Mouse (Mus musculus): ENCODE measurements at regions not wholly inside any gene's neighbourhood (a gene's known extent, or its start where the extent isn't known, plus 50 kb on each side); places are given as distances from the start of the nearest gene placed in this dataset.
A peak's percentile ranks its signal among the peaks of the same experiment; 100 is the strongest.

DNA sequence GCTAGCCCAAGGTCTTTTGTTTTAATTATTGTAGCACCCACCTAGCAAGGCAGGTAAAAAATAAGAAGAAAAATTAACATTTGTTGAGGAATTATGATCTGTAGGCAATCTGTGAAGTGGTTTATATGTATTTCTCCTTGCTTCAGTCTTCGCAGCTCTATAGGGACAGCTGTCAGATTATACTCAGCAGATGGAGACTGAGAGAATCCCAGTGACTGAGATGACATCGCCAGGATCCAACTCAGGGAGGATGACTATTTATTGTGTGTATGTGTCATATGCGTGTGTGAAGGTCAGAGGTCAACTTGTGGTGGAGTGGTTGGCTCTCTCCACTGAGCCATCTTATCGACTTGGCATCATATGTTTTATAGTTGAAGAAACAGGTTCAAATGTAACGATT lies 362.0 kb upstream of the Chd6 start:
- no peak for DNase-seq (ENCODE audit: inconsistent ontology term)

DNA sequence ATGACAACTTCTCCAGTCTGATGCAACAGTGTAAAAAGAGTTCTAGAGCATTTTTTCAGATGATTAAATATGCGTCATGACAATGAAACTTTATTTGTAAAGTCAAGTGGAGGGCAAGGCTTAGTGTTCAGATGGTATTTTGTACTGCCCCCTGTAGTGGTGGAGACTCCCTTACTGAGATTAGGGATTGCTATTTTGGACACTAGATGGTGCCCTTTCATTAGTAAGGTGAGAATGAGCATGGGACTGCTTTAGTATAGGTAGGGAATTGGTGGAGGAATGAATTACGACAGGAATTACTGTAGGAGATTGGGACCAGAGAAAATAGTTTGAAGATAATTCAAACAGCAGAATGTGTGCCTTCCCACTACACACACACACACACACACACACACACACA lies 361.1 kb upstream of the Chd6 start:
- peak; percentile 42 for DNase-seq (ENCODE audit: inconsistent ontology term)

DNA sequence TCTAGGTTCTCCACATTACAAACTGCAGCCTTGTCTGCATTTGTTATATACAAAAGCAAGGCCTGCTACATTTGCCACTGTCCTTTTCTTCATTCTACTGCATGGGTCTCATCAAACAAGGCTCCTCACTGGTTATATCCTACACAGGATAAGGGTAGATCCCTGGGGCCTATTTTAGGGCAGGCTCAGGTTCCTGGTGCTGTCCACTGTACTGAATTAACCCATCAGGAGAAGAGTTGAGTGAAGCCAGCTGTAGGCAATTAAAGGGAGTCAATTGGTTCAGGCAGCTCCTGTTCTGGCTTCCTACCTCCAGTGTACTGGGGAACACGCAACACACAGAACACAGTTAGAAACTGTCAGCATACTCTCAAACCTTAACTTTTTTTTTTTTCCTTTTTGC lies 358.2 kb upstream of the Chd6 start:
- no peak for DNase-seq (ENCODE audit: inconsistent ontology term)

DNA sequence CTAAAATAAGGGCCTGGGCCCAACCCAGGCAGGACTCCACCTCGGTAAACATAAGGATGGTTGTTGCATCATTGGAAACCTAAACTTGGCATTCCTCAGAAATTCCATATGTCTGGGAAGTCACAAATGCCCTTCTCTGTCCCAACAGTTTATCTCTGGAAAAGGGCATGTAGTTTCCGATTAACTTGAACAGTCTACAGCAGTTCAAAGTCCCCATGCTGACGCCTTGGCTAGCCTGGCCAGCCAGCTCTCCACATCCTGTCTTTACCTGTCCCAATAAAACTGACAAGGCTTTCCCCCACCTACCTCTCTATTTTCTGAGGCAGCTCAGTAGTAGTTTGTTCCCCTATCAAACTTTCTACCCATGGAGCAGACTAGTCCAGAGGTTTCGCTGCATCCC lies 351.7 kb upstream of the Chd6 start:
- DNase-seq (ENCODE audit: inconsistent ontology term), result no peak

DNA sequence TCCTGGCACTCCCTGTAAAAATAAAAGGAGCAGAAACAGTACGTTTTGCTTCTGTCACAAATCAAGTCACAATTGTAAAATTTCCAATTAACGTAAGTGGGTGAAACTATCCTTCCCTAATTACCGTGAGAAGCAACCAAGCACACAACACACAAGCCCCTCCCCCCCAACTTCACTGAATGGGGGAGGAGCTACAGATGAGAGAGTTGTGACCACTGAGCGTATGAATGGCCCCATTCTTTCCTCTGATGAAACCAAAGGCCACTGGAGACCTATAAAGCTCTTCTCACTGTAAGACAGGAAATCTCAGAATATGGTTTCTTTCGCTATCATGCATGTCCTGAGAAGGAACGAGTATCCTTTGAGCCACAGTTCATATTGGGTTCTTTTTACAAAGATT lies 345.6 kb upstream of the Chd6 start:
- peak; percentile 70 for DNase-seq (ENCODE audit: inconsistent ontology term)

DNA sequence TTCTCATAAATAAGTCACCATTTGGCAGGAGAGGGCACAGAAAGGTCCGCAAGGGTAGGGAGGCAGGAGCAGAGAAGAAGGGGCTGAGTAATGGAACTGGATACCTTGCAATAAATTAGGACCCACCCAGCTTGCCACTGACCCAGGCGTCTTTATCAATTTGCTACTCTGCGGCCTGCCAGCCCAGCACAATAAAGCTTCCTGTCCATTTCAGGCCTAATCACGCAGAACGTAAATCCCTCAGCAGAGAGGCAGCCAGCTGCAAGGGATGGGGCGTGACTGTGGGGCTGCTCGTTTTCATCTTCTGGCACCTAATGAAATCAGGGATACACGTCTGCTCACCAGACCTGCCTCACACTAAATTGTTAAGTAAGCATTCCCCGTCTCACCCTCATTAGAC lies 324.9 kb upstream of the Chd6 start:
- peak; percentile 54 for DNase-seq (ENCODE audit: inconsistent ontology term)

DNA sequence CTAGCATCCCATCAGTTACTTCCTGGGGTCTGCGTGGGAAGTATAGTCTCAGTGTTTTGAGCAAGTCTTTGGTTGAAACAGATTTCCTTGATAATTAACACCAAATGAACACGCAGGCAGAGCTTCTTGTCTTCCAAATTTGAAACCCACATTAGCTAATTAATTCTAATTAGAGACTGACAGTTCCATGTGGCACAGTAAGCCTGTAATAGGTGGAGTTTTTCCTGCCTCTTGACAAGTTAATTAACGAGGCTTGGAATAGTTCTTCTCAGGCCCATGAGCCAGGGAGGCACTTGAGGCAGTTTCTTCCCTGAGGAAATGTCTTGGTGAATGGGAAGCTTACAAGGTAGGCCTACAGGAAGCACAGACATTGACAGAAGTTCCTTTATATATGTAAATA lies 320.4 kb upstream of the Chd6 start:
- DNase-seq (ENCODE audit: inconsistent ontology term), result no peak

DNA sequence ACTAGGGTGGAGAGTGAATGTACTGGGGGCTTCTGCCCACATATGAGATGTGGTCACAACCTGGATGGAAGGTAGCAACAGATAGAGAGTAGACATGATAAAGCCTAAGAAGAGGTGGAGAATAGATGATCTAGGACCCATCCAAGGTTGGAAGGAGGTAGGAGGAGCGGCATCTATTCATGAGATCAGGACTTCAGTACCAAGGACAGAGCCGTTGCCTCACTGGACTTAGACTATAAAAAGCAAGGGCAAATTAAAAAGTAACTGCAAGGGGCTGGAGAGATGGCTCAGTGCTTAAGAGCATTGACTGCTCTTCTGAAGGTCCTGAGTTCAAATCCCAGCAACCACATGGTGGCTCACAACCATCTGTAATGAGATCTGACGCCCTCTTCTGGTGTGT lies 316.7 kb upstream of the Chd6 start:
- DNase-seq (ENCODE audit: inconsistent ontology term), result no peak

DNA sequence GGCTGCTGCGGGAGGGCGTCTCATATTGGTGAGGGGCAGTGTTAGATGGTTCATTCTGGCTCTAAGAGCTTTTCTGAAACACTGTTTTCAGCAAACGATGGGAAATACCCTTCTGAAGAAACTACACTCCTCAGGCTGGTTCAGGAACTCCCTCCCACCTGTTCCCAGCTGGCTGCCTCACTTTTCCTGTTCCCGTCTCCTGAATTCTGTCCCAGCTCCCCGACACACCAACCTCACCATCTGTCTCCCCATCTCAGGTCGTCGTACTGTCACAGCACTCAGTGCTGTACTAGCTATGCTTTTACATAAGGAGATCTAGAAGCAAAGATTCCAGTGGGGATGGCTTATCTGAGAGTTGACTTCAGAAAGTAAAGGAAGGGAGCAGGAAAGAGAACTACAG lies 309.2 kb upstream of the Chd6 start:
- no peak for DNase-seq (ENCODE audit: inconsistent ontology term)

DNA sequence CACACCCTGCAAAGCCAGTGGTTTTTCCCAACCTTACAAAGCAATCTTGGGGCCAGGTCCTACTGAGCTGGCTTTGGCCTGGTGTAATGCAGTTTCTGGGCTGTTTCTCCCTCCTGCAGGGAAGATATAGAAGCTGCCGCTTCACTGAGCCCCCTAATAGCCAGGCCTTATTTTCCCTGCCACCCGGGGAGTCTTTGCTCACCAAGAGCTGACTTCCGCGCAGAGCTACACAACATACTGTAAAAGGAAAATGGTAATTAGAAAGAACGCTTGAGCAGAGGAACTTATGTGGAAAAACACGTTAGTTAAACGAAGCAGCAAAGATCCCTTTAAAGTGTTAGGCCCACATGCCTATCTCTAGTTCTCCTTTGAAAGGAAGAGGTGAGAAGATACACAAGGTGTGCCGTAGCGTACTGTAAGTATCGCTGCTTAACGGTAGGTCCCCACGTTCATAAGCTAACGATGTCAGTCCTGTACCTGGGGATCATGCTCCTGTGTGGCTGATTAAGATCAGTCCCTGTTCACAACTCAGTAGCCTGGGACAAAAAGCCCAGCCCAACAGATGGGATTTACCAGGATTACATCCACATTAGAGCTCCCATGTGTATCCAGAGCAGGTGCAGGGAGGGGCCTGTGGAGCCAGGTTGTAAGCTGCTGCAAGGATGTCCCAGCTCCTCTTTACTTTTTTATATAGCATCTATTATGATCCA lies 307.5 kb upstream of the Chd6 start:
- DNase-seq (ENCODE audit: inconsistent ontology term), result no peak

DNA sequence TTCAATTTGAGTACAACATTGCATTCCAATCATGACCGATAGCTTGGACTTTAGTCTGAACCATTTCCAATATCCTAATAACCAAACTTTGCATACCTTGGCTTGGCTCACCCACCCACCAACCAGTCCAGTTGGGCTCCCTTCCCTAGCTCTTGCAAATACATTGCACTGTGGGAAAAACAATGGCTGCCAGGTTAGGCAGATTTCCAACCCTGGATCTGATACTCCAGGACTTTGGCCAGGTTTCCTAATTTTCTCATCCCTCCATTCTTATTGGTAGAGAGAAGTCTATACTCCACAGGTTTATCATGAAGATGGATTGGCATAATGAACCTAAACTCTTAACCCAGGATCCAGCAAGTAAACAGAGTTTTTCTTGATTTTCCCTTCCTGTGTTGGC lies 299.4 kb upstream of the Chd6 start:
- DNase-seq (ENCODE audit: inconsistent ontology term), result no peak

DNA sequence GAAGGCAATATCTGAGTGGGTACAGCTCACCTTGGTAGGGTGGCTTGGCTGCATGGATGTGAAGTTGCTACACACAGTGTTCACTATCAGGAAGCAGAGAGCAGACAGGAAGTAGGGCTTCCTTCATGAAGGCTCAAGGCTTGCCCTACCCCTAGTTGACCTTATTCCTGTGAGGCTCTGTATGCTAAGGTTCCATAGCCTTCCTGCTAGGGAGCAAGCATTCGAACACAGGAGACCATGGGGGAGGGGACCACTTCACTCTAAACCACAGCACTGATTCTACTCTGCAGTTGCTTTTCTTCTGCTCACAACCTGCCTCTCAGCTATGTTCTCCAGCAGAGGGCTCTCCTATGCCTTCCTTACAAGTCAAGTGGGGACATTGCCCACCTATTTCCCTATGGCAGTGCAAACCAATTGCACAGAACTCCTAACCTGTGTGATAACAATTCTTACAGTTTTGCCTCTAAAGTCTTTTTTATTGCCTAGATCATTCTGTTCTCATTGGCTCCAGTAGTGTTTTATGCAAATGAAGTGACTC lies 297.0 kb upstream of the Chd6 start:
- no peak for DNase-seq (ENCODE audit: inconsistent ontology term)

DNA sequence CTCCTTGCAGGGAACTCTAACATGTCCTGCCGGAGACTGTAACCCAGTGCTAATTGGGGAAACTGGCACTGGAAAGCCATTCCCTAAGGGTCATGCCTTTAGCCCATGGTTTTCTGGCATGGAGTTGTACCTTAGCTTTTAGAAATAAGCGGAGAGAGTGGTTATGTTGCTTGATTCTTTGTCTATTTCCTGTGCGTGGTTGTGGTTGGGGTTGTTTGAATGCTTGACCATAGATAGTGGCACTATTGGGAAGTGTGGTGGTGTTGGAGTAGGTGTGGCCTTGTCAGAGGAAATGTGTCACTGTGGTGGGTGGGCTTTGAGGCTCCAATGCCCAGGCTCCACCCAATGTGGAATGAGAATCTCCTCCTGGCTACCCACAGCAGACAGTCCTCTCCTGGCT lies 289.2 kb upstream of the Chd6 start:
- DNase-seq (ENCODE audit: inconsistent ontology term), result no peak

DNA sequence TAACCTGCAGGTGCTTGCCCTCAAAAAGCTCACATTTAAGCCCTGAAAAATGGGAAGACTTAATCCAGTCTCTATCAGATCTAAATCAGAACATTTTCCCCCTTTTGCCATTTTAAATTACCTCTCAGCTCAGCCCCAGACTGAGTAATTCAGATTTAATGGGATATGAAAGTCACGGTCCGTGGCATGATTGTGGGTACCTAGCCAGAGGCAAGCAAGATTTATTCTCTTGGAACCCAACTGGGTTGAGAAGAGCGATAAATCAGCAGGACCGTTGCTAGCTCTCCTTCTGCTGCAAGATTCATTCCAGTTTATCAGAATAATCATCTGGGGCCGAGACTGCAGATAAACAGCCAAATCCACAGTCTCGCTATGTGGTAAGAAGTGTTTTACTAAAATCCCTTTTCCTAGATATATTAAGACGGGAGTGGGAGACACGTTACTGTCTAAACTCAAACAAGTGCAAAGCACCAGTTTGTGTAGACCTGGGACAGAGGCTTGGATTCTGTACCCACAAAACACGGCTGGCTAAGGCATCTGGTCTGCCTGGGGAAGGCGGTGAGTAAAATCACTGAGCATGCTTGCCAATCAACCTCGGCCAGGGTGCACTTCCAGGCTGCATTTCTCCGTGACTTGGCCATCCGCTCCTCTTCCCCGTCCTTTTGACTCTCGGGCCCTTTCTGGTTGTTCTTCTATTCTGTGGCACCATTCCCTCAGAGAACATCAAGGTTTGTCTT lies 282.2 kb upstream of the Chd6 start:
- no peak for DNase-seq (ENCODE audit: inconsistent ontology term)

DNA sequence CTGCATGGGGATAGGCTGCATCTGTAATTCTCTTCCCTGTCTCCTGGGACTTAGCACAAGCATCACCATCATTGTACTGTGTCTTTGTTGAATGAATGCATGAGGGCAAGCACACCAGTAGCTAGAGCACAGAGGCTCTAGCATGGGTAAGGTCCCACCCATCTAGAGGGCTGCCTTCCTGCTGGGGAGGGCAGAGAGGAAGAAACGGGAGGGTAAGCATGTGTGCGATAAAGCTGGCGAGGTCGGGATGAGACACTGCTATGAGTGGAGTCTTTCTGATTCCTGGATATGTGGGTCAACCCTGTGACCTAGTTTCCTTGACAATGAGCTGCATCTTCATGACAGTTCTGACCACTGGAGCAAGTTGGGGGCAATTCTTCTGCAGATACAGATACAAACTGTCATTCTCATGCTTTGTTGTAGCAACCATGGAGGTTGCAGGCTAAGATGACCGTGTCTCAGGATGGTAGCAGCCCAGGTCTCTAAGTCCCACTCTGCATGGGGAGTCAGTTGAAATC lies 280.5 kb upstream of the Chd6 start:
- DNase-seq (ENCODE audit: inconsistent ontology term), result no peak

DNA sequence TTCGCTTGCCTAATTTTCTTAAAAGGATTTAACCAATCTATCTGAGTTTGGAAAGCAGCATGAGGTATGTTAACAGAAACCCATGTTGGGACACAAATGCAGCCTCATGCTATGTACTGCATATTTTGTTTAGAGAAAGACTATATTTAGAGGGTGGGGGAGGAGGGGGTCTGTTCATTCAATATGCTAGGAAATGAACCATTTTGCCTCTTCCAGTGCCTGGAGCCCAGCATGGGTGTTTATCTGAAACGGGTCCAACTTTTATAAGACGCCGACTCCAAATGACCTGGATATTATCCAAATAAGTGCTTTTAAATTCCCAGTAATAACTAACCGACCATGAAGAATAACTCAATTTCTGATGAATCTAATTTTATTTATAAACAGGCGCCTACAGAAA lies 278.2 kb upstream of the Chd6 start:
- no peak for DNase-seq (ENCODE audit: inconsistent ontology term)

DNA sequence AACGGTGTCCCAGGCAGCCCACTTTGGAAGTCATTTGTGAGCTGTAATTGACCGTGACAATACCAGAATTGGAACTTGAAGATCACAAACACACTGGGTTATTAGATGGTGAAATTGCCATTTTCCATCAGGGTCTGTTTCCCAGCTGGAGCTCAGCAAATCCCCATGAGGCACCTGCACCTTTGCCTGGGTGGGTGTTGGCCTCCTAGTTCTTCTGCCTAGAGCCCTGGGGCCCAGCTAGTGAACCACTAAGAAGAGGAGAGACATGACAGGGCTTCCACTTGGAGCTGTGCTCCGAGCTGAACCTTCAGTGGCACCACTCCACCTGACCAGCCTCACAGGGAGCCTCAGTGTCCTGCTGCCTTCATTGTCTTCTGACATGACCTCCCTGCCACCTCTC lies 273.5 kb upstream of the Chd6 start:
- DNase-seq (ENCODE audit: inconsistent ontology term), result no peak

DNA sequence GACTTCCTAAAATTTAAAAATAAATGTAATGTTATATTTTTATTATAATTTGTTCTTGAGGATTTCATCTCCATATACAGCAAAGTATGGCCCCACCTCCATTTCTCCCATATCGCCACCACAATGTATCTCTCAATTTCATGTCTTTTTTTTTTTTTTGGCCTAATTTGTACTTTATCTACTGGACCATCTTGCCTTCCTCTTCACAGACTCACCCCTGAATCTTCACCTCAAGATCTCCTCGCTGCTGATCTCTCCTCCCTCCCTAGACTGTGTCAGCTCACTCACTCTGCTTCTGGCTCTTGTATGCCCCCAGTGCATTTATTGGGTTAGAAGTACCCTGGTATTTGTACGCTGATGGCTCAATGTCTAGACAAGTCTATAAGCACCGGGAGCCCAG lies 269.4 kb upstream of the Chd6 start:
- DNase-seq (ENCODE audit: inconsistent ontology term), result no peak

DNA sequence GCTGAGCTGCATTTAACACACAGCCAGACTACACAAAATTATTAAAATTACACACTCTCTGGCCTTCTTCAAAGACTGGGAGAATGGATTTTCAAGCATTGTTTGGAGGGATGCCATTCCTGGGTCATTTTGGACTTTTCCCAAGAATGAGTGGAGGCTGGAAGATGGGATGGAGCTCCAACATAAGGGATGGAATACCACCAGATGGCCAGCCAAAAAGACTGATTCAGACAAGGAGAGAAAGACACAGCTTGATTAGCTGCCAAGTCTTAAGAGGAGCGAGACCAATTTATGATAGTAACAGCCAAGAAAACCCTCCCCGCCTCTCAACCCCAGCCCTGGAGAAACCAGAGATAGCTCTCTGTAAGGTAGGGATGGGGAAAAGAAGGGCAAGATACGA lies 253.4 kb upstream of the Chd6 start:
- DNase-seq (ENCODE audit: inconsistent ontology term), result peak; percentile 41

DNA sequence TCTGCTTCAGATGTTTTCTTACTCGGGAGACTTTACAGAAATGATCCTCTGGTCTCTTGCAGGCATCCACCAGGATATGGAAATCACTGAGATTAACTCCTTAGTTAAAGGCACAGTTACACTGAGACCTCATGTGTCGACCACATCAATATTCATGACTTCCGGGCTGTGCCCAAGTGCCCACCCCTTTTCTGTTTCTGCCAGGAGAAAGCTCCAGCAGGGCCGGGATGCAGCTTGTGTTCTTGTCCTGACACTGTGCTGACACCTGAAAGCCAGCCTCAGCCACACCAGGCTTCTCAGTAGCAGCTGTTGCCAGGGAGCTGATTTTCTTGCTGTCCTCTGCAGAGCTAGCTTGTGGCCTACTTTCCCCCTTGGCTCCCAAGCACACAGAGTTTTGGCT lies 240.2 kb upstream of the Chd6 start:
- no peak for DNase-seq (ENCODE audit: inconsistent ontology term)

DNA sequence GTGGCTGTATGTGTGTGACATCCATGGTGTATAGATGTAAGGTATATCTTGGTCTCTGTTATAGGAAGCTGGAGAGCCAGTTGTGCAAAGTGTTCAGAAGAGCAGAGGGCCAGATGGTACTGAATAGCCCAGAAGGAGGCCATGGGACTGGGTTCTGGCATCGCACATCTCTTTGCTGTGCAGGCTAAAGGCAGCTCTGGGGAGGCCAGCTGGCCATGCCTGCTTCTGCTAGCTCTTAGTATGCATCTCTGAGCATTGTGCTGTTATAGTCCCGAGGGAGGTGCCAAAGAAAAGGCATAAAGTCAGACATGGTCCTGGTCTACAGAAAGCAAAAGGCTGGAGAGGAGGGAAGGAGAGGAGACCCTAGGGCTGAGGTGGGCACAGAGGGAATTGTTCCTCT lies 235.1 kb upstream of the Chd6 start:
- DNase-seq (ENCODE audit: inconsistent ontology term), result no peak

DNA sequence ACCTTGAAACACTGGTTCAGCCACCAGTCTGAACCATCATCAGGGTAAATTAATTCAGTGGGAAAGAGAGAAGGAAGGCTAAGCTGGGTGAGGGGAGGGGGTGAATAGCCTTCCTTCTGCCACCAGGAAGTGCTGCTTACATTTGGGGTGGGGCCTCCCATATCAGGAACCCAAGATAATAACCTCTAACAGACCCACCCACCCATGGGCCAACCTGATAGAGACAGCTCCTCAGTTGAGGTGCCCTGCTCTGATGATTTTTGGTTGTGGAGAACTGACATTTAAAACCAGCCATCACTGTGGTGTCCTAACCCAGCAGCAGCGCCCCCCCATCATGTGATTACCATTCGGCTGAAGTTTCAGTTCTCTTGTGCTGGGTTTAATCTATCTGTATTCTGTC lies 233.8 kb upstream of the Chd6 start:
- DNase-seq (ENCODE audit: inconsistent ontology term), result no peak

DNA sequence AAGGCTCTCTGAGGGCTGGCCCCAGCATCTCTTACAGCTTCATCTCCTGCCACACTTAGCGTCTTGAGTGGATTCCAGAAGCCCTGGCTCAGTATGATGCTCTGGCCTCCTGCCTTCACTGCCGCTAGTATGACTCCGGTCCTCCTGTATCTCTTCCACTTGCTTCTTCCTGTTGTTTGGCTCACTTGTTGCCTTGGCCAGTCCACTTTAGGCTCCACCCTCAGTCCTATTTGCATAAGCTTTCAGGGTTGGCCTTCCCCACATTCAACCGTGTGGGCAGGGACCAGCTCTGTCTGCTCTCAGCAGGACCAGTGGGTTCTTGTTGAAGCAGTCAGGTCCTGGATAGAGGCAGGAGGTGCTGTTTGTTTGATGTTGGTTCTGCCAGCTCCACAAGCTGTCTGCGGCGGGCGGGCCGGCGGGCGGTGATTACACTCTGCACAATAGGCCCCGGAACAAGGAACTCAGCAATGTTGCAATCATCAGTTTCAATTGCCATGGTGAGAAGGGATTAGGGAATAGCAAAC lies 232.6 kb upstream of the Chd6 start:
- DNase-seq (ENCODE audit: inconsistent ontology term), result peak; percentile 93
